Mouse (Mus musculus) liver, embryonic 13.5 days (tissue): ENCODE results near the gene Pigt. TPM values are rescaled to one million over a fixed set of nuclear protein-coding genes. Genes with fewer than 3 reads are reported as not detected.

ENCODE experiments used
- ATAC-seq: fragments of 200-750 bp; cut with Nextera tagmentation; 2 replicates; pipeline ENCODE4 v1.8.0; 2017; ENCODE audit warnings: low read depth, mild to moderate bottlenecking, moderate number of reproducible peaks, moderate library complexity
- DNase-seq: peaks from one replicate; pipeline ENCODE4 v3.0.0; 2022
- H3K27ac ChIP-seq: fragments of 300-500 bp; sonication (generic); 2 replicates; pipeline ENCODE4 v1.5.1; 2015; ENCODE audit warnings: moderate library complexity, mild to moderate bottlenecking, inconsistent platforms
- H3K27me3 ChIP-seq: fragments of 300-500 bp; sonication (generic); 2 replicates; pipeline ENCODE4 v1.6.1; 2015; ENCODE audit warnings: mild to moderate bottlenecking, inconsistent platforms
- H3K36me3 ChIP-seq: fragments of 300-500 bp; sonication (generic); 2 replicates; pipeline ENCODE4 v1.6.1; 2015; ENCODE audit warnings: mild to moderate bottlenecking, inconsistent platforms
- H3K4me1 ChIP-seq: fragments of 300-500 bp; sonication (generic); replicated peaks from 2 replicates; pipeline ENCODE4 v1.6.1; 2015; ENCODE audit warnings: inconsistent platforms
- H3K4me2 ChIP-seq: fragments of 300-500 bp; sonication (generic); 2 replicates; pipeline ENCODE4 v1.6.1; 2015; ENCODE audit warnings: inconsistent platforms, mild to moderate bottlenecking, moderate library complexity
- H3K4me3 ChIP-seq: fragments of 300-500 bp; sonication (generic); replicated peaks from 2 replicates; pipeline ENCODE4 v1.5.1; 2015; ENCODE audit warnings: mild to moderate bottlenecking, inconsistent platforms
- H3K9ac ChIP-seq: fragments of 300-500 bp; sonication (generic); 2 replicates; pipeline ENCODE4 v1.6.1; 2015; ENCODE audit warnings: mild to moderate bottlenecking, inconsistent platforms
- H3K9me3 ChIP-seq: fragments of 300-500 bp; sonication (generic); replicated peaks from 2 replicates; pipeline ENCODE4 v1.6.1; 2016; ENCODE audit warnings: inconsistent platforms
- WGBS: fragments of 180-500 bp; shearing (Covaris S2); methylation state at CpG from one replicate; pipeline ENCODE4 v1.1.7; 2015; ENCODE audit not compliant: insufficient replicate concordance; 5-methylcytosine and 5-hydroxymethylcytosine counted together
- polyA plus RNA-seq: library from polyadenylated mRNA; unstranded; fragments of >200 nt; fragmentation: Nextera tagmentation; extraction: Ambion mirVana; gene quantifications from 2 replicates; pipeline ENCODE4 v1.2.1, GENCODE M21; 2015

The Pigt gene
- polyA plus RNA-seq, 1 experiment from 2014 or later: 22.3 TPM

DNA sequence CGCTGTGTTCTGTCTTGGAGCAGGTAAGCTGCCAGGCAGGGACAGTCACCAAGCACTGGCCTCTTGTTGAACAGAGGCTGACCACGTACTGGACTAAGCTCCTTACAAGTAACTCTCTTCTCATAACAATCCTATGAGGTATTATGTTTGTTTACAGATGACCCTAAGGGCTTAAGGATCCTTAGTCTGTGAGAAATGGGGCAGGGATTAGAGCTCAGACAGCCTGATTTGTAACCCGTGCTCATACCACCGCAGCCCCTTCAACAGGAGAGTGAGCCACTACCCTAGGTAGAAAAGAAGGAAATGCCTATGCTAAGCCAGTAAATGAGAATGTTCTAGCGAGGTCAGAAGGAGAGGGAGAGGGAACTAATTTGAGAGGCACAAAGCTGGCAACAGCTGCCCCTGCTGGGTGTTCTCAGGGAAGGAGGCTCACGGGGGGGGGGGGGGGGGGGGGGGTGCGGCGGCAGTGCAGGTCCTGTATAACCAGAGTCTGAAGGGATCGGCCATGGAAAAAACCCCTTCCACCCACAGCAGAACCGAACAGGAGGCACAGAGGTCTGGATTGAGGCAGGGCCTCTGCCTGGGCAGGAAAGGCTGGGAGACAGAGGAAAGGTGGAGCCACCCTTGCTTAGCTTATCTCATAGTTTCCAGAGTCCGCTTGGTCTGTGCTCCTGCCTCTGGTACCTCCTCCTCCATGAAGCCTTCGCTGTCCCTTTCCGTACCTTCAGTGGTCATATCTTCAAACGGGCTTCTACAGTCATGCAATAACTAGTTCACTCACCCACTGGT, 15.0 kb downstream of the Pigt start:
- WGBS: 36% methylated on average over 11 of the region's 14 CpGs
- Histone ChIP-seq H3K9ac (no peak overlapping the region; the same call in 1 of the 2 replicates), H3K4me1 (peaks cover 16% of the 10 kb centered on the region), H3K4me2 (no peak overlapping the region), H3K36me3 (peaks cover 1% of the 10 kb centered on the region; the same call in 1 of the 2 replicates), H3K9me3 (no peaks in the 10 kb centered on the region), H3K27me3 (no peaks in the 10 kb centered on the region), H3K27ac (no peak overlapping the region), H3K4me3 (no peak overlapping the region)
- ATAC-seq (peak; percentile 63), DNase-seq (peak; percentile 11)

GRCm38 (mm10) chr2:164513389-164513788, 16.1 kb downstream of the Pigt start:
- Histone ChIP-seq H3K27ac (no peak overlapping the region), H3K4me3 (no peak overlapping the region), H3K4me2 (no peak overlapping the region), H3K9me3 (no peaks in the 10 kb centered on the region), H3K36me3 (no peaks in the 10 kb centered on the region), H3K9ac (no peak overlapping the region), H3K4me1 (peaks cover 16% of the 10 kb centered on the region), H3K27me3 (no peaks in the 10 kb centered on the region)
- ATAC-seq (no peak), DNase-seq (no peak)
- WGBS: 48% methylated on average over 8 of the region's 8 CpGs

- 77% methylated on average over 3 of the region's 3 CpGs for WGBS
- no peak for ATAC-seq
- Histone ChIP-seq H3K36me3 (no peaks in the 10 kb centered on the region), H3K27me3 (no peaks in the 10 kb centered on the region), H3K9ac (no peak overlapping the region), H3K9me3 (no peaks in the 10 kb centered on the region), H3K4me2 (no peak overlapping the region), H3K4me3 (no peak overlapping the region), H3K4me1 (peaks cover 16% of the 10 kb centered on the region), H3K27ac (no peak overlapping the region)
- DNase-seq: no peak
Measured at GRCm38 (mm10) chr2:164514916-164515315, 17.6 kb downstream of the Pigt start.

DNA sequence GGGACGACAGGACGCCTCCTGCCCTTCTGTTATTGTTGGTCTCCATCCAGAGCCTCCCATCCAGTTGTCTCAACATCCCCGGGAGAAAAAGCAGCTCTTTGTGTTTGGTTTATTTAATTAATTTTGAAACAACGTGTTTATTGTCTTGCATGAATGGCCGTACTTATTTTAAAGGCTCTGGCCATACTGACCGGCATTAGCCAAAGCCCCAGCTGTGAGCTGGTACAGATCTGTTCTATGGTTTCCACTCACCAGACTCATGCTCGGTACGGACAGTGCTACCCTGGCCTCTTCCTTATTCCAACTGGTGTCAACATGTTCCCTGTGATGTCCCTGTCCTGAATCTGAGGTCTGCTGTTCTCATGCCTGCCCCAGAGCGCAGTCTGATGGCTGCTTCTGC, 18.6 kb downstream of the Pigt start:
- no peaks in the 10 kb centered on the region; the same call in 1 of the 2 replicates for H3K27me3 ChIP-seq
- 65% methylated on average over 9 of the region's 9 CpGs for WGBS

DNA sequence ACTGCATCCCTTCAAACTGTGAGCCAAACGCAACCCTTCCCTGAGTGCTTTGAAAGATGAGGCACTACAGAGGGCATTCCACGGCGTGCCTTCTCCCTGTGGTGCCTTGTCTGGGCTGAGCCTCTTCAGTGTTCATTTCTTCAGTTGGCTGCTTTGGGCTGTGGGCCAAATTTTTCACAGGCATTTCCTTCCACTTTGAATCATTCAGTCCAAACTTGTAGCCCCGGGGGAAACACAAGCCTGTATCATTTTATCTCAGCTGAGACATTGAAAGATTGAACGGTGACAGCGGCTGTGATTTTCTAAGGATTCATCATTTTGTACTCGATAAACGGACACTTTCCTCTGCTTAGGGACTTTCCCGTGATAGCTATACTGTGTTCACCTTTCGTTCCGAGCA, 19.3 kb downstream of the Pigt start:
- Histone ChIP-seq H3K4me3 (no peak overlapping the region), H3K27me3 (peaks cover 3% of the 10 kb centered on the region; the same call in 1 of the 2 replicates), H3K4me2 (no peak overlapping the region), H3K9me3 (no peaks in the 10 kb centered on the region), H3K4me1 (peaks cover 16% of the 10 kb centered on the region), H3K9ac (no peak overlapping the region), H3K27ac (no peak overlapping the region), H3K36me3 (no peaks in the 10 kb centered on the region)
- DNase-seq (no peak), ATAC-seq (no peak)
- 76% methylated on average over 11 of the region's 11 CpGs for WGBS

More for the DNA sequence above, 18.6 kb downstream of the Pigt start:
- H3K4me2 ChIP-seq: no peak overlapping the region
- DNase-seq: no peak
- no peak overlapping the region for H3K4me3 ChIP-seq
- no peaks in the 10 kb centered on the region for H3K36me3 ChIP-seq
- no peak overlapping the region for H3K27ac ChIP-seq
- ATAC-seq: no peak
- H3K9me3 ChIP-seq: no peaks in the 10 kb centered on the region
- H3K9ac ChIP-seq: no peak overlapping the region
- H3K4me1 ChIP-seq: peaks cover 16% of the 10 kb centered on the region

DNA sequence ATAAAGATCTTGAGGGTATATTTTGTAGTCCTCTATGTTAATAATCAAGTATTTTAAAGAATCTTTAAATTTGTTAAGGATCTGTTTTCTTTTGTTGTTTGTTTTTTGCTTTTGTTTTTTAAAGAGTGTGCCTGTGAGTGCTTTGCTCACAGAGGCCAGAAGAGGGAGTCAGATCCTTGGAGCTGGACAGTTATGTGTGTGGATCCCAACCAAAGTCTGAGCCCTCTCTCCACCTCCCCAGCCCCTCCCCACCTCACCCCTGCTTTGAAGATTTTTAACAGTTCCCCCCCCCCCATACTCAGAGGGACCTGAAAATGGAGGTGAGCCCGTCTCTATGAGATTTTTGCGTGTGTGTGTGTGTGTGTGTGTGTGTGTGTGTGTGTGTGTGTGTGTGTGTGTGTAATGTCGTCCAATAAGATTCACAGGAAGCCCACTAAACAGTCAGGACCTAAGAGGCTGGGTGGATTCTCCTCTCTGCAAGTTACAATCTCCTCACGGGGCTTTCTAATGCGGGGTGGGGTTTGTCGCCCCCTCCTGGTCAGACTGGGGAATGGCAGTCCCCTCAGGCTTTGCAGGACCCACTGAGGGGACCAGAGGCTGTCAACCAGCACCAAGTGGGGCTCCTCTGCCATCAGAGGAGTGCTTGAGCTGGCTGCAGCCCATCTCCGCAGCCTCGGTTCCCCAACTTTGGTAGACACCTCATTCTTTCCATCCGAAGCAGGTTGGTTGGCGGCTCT, 20.3 kb downstream of the Pigt start:
- peaks cover 12% of the 10 kb centered on the region for H3K4me1 ChIP-seq
- DNase-seq: peak; percentile 48
- 32% methylated on average over 8 of the region's 10 CpGs for WGBS
- no peak overlapping the region for H3K27ac ChIP-seq
- peak; percentile 48; the same call in 1 of the 2 replicates for ATAC-seq
- H3K9me3 ChIP-seq: no peaks in the 10 kb centered on the region
- H3K36me3 ChIP-seq: no peaks in the 10 kb centered on the region
- H3K9ac ChIP-seq: no peak overlapping the region
- H3K27me3 ChIP-seq: peaks cover 10% of the 10 kb centered on the region; the same call in 1 of the 2 replicates
- no peak overlapping the region for H3K4me3 ChIP-seq
- no peak overlapping the region for H3K4me2 ChIP-seq

GRCm38 (mm10) chr2:164518266-164519170, 21.2 kb downstream of the Pigt start:
- no peaks in the 10 kb centered on the region for H3K36me3 ChIP-seq
- 48% methylated on average over 11 of the region's 11 CpGs for WGBS
- H3K27ac ChIP-seq: no peak overlapping the region
- H3K9me3 ChIP-seq: no peaks in the 10 kb centered on the region
- peaks cover 16% of the 10 kb centered on the region; the same call in 1 of the 2 replicates for H3K27me3 ChIP-seq
- no peak overlapping the region for H3K4me2 ChIP-seq
- H3K9ac ChIP-seq: no peak overlapping the region
- ATAC-seq (no peak), DNase-seq (no peak)
- H3K4me3 ChIP-seq: no peak overlapping the region
- H3K4me1 ChIP-seq: 0 out of 2 replicates have a peak, but pooled peaks cover 3% of the 10 kb centered on the region

- H3K27ac ChIP-seq: no peak overlapping the region
- DNase-seq: no peak
- no peak overlapping the region for H3K4me2 ChIP-seq
- 0 out of 2 replicates have a peak, but pooled peaks cover 3% of the 10 kb centered on the region for H3K4me1 ChIP-seq
- 48% methylated on average over 6 of the region's 6 CpGs for WGBS
- ATAC-seq: no peak
- H3K9ac ChIP-seq: no peak overlapping the region
- H3K9me3 ChIP-seq: no peaks in the 10 kb centered on the region
- H3K36me3 ChIP-seq: no peaks in the 10 kb centered on the region
- H3K27me3 ChIP-seq: peaks cover 16% of the 10 kb centered on the region; the same call in 1 of the 2 replicates
- no peak overlapping the region for H3K4me3 ChIP-seq
Measured at GRCm38 (mm10) chr2:164519171-164519526, 21.8 kb downstream of the Pigt start.

- 0 out of 2 replicates have a peak, but pooled peaks have one; percentile 18 for ATAC-seq
- Histone ChIP-seq H3K27ac (no peak overlapping the region), H3K4me1 (0 out of 2 replicates have a peak, but pooled peaks cover 3% of the 10 kb centered on the region), H3K9me3 (no peaks in the 10 kb centered on the region), H3K36me3 (no peaks in the 10 kb centered on the region), H3K9ac (no peak overlapping the region), H3K27me3 (peaks cover 16% of the 10 kb centered on the region; the same call in 1 of the 2 replicates), H3K4me2 (no peak overlapping the region), H3K4me3 (no peak overlapping the region)
- DNase-seq: peak; percentile 13
- 4% methylated on average over 3 of the region's 3 CpGs for WGBS
Measured at GRCm38 (mm10) chr2:164520782-164521181, 23.5 kb downstream of the Pigt start.

- Histone ChIP-seq H3K4me1 (0 out of 2 replicates have a peak, but pooled peaks cover 3% of the 10 kb centered on the region), H3K4me3 (no peak overlapping the region), H3K27ac (no peak overlapping the region), H3K27me3 (peaks cover 16% of the 10 kb centered on the region; the same call in 1 of the 2 replicates), H3K36me3 (no peaks in the 10 kb centered on the region), H3K9me3 (peaks cover 7% of the 10 kb centered on the region; the same call in 1 of the 2 replicates), H3K4me2 (no peak overlapping the region), H3K9ac (no peak overlapping the region)
- ATAC-seq: no peak
- 4% methylated on average over 11 of the region's 11 CpGs for WGBS
- no peak for DNase-seq
Measured at GRCm38 (mm10) chr2:164521841-164522240, 24.5 kb downstream of the Pigt start.
